8 mouse cellular contexts compared by ENCODE assay signal in the genomic region with DNA sequence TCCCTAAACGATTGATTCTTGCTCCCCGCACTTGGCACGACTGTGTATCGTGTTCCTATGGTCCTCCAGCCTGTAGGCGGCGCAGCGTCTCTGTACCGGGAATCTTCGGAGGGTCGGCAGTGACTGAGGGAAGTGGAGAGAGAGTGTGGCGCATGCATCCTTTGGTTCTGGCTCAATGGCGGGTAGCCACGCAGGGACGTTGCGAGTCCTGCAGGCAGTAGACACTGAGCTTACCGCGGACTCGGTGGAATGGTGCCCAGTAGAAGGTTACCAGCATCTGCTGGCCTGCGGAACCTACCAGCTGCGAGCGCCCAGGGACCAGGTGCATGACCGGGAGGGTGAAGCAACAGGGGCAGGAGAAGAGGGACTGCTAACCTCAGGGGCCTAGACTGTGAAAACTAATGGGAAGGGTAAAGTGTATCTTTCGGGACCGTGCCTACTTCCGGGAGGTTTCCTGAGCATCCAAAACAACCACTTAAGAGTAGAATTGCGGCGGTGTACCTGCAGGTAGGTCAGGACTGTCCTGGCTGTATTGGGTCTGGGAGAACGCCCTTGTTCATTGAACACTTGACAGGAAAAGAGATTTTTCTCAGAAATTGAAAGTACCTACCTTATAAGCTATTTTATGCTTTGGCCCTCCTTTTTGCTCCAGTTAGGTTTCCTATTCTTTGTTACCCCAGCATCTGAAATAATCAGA. TPM values are rescaled to one million over a fixed set of nuclear protein-coding genes. Genes with fewer than 3 reads are reported as not detected.
DNase-seq lines count a peak whose midpoint lies in the region; ATAC-seq and TF ChIP-seq lines count a peak whose summit lies in the region.

Gene Dph7, plus strand, starts transcription at position 97 of the 697 bp plus-strand sequence.

- peaks cover 7% of the 10 kb centered on the region for H3K79me2 ChIP-seq in MEL (ENCODE audit: control insufficient read depth, insufficient read depth, low read length, poor library complexity)

- WGBS in cerebellum, adult 2 months: under 1% methylated on average over 28 of the region's 28 CpGs
- 1% methylated on average over 28 of the region's 28 CpGs for WGBS in lung, postnatal 0 days

- peak within 1 kb of the TSS; percentile 82 to 91 for H3K4me3 ChIP-seq in MEL (ENCODE audit: control insufficient read depth in 1 of 2, insufficient read depth in 1 of 2, low read depth in 2 of 2, low read length in 2 of 2)
- H3K4me3 ChIP-seq in cerebellum, adult 2 months (replicated peaks; ENCODE audit: insufficient read depth, low read depth, low read length): peak within 1 kb of the TSS; percentile 73
- H3K4me3 ChIP-seq in lung, postnatal 0 days (ENCODE audit: low read depth, low read length): peak within 1 kb of the TSS; percentile 66

- TF ChIP-seq POLR2A in MEL (IDR thresholded peaks at IDR 0.05; ENCODE audit: control insufficient read depth in 1 of 2, insufficient read depth in 1 of 2, low read depth in 1 of 2, low read length in 2 of 2, poor library complexity in 1 of 2): peak; percentile 83 to 87
- peak; percentile 84 for TF ChIP-seq POLR2A in cerebellum, adult 2 months (IDR thresholded peaks at IDR 0.05; ENCODE audit: borderline replicate concordance, insufficient read depth, low read length)

- peak within 1 kb of the TSS; percentile 82 for H3K4me2 ChIP-seq in lung, postnatal 0 days (replicated peaks; ENCODE audit: low read depth, low read length)

- ATAC-seq in hematopoietic stem cell, adult 5-6 weeks (replicated peaks in 1 of 2; ENCODE audit: insufficient read depth in 1 of 2, low FRiP score in 2 of 2, low TSS enrichment in 1 of 2, low read depth in 1 of 2, poor library complexity in 2 of 2, severe bottlenecking in 2 of 2): peak; percentile 96 to 99
- ATAC-seq in lung, postnatal 0 days: peak; percentile 92

- peak within 1 kb of the TSS; percentile 26 for H3K27ac ChIP-seq in MEL (ENCODE audit: control insufficient read depth, low read depth, low read length)
- no peak within 1 kb of the TSS for H3K27ac ChIP-seq in cerebellum, adult 2 months (ENCODE audit: insufficient read depth, low read length)
- no peak within 1 kb of the TSS for H3K27ac ChIP-seq in lung, postnatal 0 days (ENCODE audit: low read length)

- H3K27me3 ChIP-seq in MEL (ENCODE audit: control insufficient read depth in 1 of 2, insufficient read depth in 2 of 2, low read length in 2 of 2): no peaks in the 10 kb centered on the region
- no peaks in the 10 kb centered on the region for H3K27me3 ChIP-seq in cerebellum, adult 2 months (ENCODE audit: control insufficient read depth, insufficient read depth, low read length)
- H3K27me3 ChIP-seq in lung, postnatal 0 days (replicated peaks; ENCODE audit: insufficient read depth, low read length): no peaks in the 10 kb centered on the region

- TF ChIP-seq CTCF in MEL (IDR thresholded peaks at IDR 0.05 in 2 of 3, conservative IDR thresholded peaks at IDR 0.05 in 1 of 3; ENCODE audit: control insufficient read depth in 1 of 3, insufficient read depth in 1 of 3, low read depth in 2 of 3, low read length in 3 of 3, poor library complexity in 1 of 3, severe bottlenecking in 1 of 3): peak; percentile 85 to 93 (median 91)
- TF ChIP-seq CTCF in cerebellum, adult 2 months (IDR thresholded peaks at IDR 0.05; ENCODE audit: borderline replicate concordance, insufficient read depth, low read depth, low read length): peak; percentile 91
- TF ChIP-seq CTCF in lung, postnatal 0 days (IDR thresholded peaks at IDR 0.05): peak; percentile 95

- peaks cover 4 to 12% of the 10 kb centered on the region in 2 experiments; a peak in 3 of 4 replicates for H3K36me3 ChIP-seq in MEL (ENCODE audit: control insufficient read depth in 1 of 2, insufficient read depth in 2 of 2, low read length in 2 of 2)
- peaks cover 7% of the 10 kb centered on the region; the same call in 1 of the 2 replicates for H3K36me3 ChIP-seq in lung, postnatal 0 days (ENCODE audit: insufficient read depth, low read length)

- peak; percentile 92 for DNase-seq in MEL (ENCODE audit: low read depth, low spot score)
- DNase-seq in cerebellum, adult 2 months: peak; percentile 87 to 90
- DNase-seq in forelimb bud, embryonic 11.5 days (ENCODE audit: low read depth, low spot score): peak; percentile 86
- peak; percentile 84 for DNase-seq in layer of hippocampus, adult 9-11 months
- DNase-seq in lung, postnatal 0 days (ENCODE audit: low spot score): peak; percentile 93
- peak; percentile 79 for DNase-seq in ovary, postnatal 14 days (ENCODE audit: low spot score)
- peak; percentile 89 for DNase-seq in thymus, postnatal 14 days

- TF ChIP-seq RAD21 in MEL (IDR thresholded peaks at IDR 0.05; ENCODE audit: low read depth, low read length): no peak

- peak within 1 kb of the TSS; percentile 81 for H3K9ac ChIP-seq in MEL (ENCODE audit: control insufficient read depth, low read depth, low read length, poor library complexity, severe bottlenecking)
- peak within 1 kb of the TSS; percentile 62 for H3K9ac ChIP-seq in lung, postnatal 0 days (replicated peaks; ENCODE audit: low read depth)

- H3K4me1 ChIP-seq in MEL (ENCODE audit: control insufficient read depth in 1 of 2, insufficient read depth in 2 of 2, low read length in 2 of 2): peaks cover 0 to 8% of the 10 kb centered on the region in 2 experiments; a peak in 1 of 4 replicates
- H3K4me1 ChIP-seq in cerebellum, adult 2 months (ENCODE audit: control insufficient read depth, insufficient read depth, low read length): peaks cover 4% of the 10 kb centered on the region; the same call in 1 of the 2 replicates
- H3K4me1 ChIP-seq in lung, postnatal 0 days (ENCODE audit: insufficient read depth, low read depth, low read length): no peaks in the 10 kb centered on the region

- H3K9me3 ChIP-seq in MEL (replicated peaks; ENCODE audit: insufficient read depth, low read length): no peaks in the 10 kb centered on the region
- H3K9me3 ChIP-seq in lung, postnatal 0 days (ENCODE audit: low read length): no peaks in the 10 kb centered on the region

- no peak for TF ChIP-seq EP300 in MEL (IDR thresholded peaks at IDR 0.05; ENCODE audit: low read depth in 1 of 2, low read length in 2 of 2)
- TF ChIP-seq EP300 in lung, postnatal 0 days (IDR thresholded peaks at IDR 0.05): no peak

TF ChIP-seq in MEL, 35 proteins besides CTCF, POLR2A, EP300 and RAD21:
- no peak; the same call in 1 of the 2 replicates for TF ChIP-seq MAX (IDR thresholded peaks at IDR 0.05; ENCODE audit: low read length)
- TF ChIP-seq SIN3A (IDR thresholded peaks at IDR 0.05; ENCODE audit: low read length): peak; percentile 70; the same call in 1 of the 2 replicates
- no peak for TF ChIP-seq ZC3H11A (IDR thresholded peaks at IDR 0.05; ENCODE audit: low read depth, low read length)
- peak; percentile 47; the same call in 1 of the 2 replicates for TF ChIP-seq ELF1 (IDR thresholded peaks at IDR 0.05; ENCODE audit: low read depth, low read length)
- TF ChIP-seq TCF12 (IDR thresholded peaks at IDR 0.05; ENCODE audit: low read depth, low read length): 0 out of 2 replicates have a peak, but pooled peaks have one; percentile 48
- TF ChIP-seq MYC (IDR thresholded peaks at IDR 0.05; ENCODE audit: low read depth, low read length): peak; percentile 76; the same call in 1 of the 2 replicates
- peak; percentile 80 for TF ChIP-seq TBP (IDR thresholded peaks at IDR 0.05; ENCODE audit: low read depth, low read length)
- TF ChIP-seq NRF1 (IDR thresholded peaks at IDR 0.05; ENCODE audit: insufficient read depth, low read depth, low read length, poor library complexity, severe bottlenecking): peak; percentile 27; the same call in 1 of the 2 replicates
- TF ChIP-seq HCFC1 (IDR thresholded peaks at IDR 0.05; ENCODE audit: low read depth, low read length): peak; percentile 83
- peak; percentile 60 for TF ChIP-seq NELFE (IDR thresholded peaks at IDR 0.05; ENCODE audit: low read depth, low read length)
- TF ChIP-seq CHD2 (IDR thresholded peaks at IDR 0.05; ENCODE audit: low read length): no peak
- TF ChIP-seq POLR2AphosphoS5 (IDR thresholded peaks at IDR 0.05; ENCODE audit: borderline replicate concordance, low read depth, low read length): 0 out of 2 replicates have a peak, but pooled peaks have one; percentile 82
- peak; percentile 80 for TF ChIP-seq ZMIZ1 (IDR thresholded peaks at IDR 0.05; ENCODE audit: low read depth, low read length)
- TF ChIP-seq CHD1 (IDR thresholded peaks at IDR 0.05; ENCODE audit: low read depth, low read length): no peak
- peak; percentile 99 for TF ChIP-seq POLR2AphosphoS2 (IDR thresholded peaks at IDR 0.05; ENCODE audit: low read length)
- TF ChIP-seq MXI1 (IDR thresholded peaks at IDR 0.05; ENCODE audit: low read depth, low read length): peak; percentile 66

RNA-seq across cellular contexts. Expression of gene Dph7, which starts in this region (rescaled TPM):
- total RNA-seq in MEL (2012; rRNA removed): 16.6 and 17.6 TPM in 2 replicates
- 10 to 100 TPM in 1 of 2 experiments, not detected in 1; 19.7 TPM for polyA plus RNA-seq in MEL (2012; ENCODE audit: insufficient read depth in 1 of 2, insufficient read length in 2 of 2, low read depth in 1 of 2, low replicate concordance in 2 of 2, missing spikeins in 1 of 2)
- 34.3 and 39.7 TPM in 2 replicates for polyA plus RNA-seq in cerebellum, adult 2 months (2012; rRNA removed)
- 22.3 and 28.9 TPM in 2 replicates for total RNA-seq in hematopoietic stem cell, adult 5-6 weeks (2017)
- polyA plus RNA-seq in lung, postnatal 0 days (2015; fragmentation: Nextera tagmentation; extraction: Ambion mirVana): 12.3 and 13.3 TPM in 2 replicates
